Mouse (Mus musculus): ENCODE data around the gene Flnb. TPM values are rescaled to one million over a fixed set of nuclear protein-coding genes. Genes with fewer than 3 reads are reported as not detected.

The Flnb gene
- 1 to 10 TPM; 5.1 to 6.6 TPM for polyA plus RNA-seq (2017; shearing (Covaris generic))

DNA sequence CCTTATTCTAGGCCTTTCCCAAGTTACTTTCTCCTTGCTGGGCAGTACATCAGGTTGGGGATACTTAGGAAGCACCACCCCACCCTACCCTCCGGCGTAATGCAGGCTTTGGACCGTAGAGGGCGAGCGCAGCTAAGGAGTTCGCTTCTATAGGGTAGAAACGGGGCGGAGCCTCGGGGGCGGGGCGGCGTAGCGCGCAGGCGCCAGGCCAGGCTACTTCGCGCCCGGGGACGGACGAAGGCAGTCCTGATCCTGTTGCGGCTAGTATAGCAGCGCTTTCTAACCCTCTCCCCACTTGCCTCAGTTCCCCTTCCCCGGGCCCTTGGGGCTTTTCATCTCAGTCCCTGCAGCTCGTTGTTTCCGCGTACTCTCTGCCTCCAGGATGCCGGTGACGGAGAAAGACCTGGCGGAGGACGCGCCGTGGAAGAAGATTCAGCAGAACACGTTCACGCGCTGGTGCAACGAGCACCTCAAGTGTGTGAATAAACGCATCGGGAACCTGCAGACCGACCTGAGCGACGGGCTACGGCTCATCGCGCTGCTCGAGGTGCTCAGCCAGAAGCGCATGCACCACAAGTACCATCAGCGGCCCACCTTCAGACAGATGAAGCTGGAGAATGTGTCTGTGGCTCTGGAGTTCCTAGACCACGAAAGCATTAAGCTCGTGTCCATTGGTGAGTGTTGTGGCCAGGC lies at the start of gene Flnb:
Gene Flnb, plus strand, starts transcription at position 188 of the 693 bp plus-strand sequence.
- peak; percentile 96 for ATAC-seq

- peak; percentile 96 for ATAC-seq
Measured at GRCm38 (mm10) chr14:7773714-7774389, 43.9 kb upstream of the Flnb start.

GRCm38 (mm10) chr14:7786073-7786472 lies 31.7 kb upstream of the Flnb start:
- ATAC-seq = no peak

- no peak for ATAC-seq
Measured at GRCm38 (mm10) chr14:7789266-7790030, 28.3 kb upstream of the Flnb start.

DNA sequence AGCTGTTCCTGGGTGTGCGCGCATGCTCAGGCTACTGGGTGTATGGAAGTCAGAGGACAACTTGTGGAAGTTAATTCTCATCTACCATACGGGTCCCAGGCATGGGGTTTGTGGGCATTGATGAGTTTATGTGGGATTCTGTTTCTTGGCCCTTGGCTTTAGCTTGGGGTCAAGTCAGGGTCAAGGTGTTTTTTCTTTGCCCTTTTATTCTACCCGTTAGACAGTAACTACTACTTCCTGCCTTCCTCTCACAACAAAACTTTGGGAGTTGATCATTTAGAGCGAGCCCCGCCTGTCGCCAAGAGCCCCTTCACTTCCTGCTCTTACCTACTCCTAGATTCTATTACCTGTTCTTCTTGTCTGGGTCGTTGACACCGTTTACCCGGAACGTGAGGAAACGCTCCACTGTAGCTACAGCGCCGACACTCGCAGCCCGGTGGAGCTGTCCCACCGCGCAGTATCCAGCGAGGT lies 26.7 kb upstream of the Flnb start:
- ATAC-seq = no peak

- ATAC-seq = peak; percentile 67
Measured at GRCm38 (mm10) chr14:7791532-7792159, 26.1 kb upstream of the Flnb start, which contains the start of gene Gm26661. Gene Gm26661, plus strand, starts transcription at chr14:7791587.

DNA sequence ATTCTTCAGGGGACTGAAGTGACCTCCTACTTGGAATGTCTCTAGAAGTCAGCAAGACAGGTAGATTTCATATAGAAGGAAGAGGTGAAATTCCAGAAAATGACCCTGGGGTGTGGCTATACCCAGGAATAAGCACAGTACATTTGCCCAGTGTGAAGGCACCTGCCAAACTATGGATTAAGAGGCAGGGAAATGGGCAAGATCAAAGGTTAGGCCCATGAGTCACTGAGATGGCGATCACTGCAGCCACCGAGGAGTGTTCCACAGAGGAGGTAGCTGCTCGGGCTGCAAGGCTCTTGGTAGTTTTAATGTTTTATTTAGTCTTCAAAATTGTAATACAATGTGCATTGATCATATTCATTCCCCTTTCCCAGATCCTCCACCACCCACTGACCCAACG lies 21.8 kb upstream of the Flnb start:
- no peak for ATAC-seq

DNA sequence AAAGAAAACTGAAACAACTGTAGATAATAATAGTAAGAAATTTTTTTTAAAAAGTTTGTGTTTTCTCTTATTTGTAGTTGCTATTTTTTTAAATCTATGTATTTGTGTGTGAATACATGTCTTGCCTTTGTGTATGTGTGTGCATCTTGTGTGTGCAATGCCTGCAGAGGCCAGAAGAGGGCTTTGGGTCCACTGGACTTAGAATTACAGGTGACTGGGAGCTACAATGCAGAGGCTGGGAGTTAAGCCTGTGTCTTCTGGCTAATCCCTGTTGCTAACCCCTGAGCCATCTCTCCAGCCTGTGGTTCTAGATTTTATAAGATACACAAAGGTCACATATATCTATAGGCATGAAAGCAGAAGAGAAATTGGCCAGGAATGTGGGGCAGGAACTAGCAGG lies 17.1 kb upstream of the Flnb start:
- no peak for ATAC-seq

- ATAC-seq = no peak
Measured at GRCm38 (mm10) chr14:7801831-7802230, 15.9 kb upstream of the Flnb start.

DNA sequence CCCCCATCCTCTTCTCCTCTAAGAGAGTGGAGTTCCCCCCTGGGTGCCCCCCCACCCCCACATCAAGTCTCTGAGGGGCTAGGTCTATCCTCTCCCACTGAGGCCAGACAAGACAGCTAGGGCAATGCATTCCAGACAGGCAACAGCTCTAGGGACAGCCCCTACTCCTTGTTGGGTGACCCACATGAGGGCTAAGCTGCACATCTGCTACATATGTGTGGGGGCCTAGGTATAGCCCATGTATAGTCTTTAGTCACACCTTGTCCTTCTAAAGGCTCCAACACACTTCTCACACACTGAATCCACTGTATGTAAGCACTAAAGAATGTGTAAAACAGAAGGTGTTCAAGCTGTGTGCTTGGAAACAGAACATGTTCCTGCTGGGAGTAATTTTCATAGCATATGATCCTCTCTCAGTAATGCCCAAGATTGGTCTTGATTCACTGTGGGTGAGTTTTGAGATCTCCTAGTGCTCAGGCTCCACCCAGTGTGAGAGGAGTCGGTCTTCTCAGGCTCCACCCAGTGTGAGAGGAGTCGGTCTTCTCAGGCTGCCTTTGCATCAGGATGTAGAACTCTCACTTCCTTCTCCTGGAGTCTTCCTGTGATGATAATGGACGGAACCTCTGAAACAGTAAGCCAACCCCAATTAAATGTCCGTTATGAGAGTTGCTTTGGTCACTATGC lies 13.7 kb upstream of the Flnb start:
- no peak for ATAC-seq

- no peak for ATAC-seq
Measured at GRCm38 (mm10) chr14:7804558-7804905, 13.2 kb upstream of the Flnb start.

- ATAC-seq = no peak
Measured at GRCm38 (mm10) chr14:7807711-7808110, 10.0 kb upstream of the Flnb start.

GRCm38 (mm10) chr14:7808501-7808981 lies 9.2 kb upstream of the Flnb start:
- ATAC-seq = no peak

GRCm38 (mm10) chr14:7809043-7809955 lies 8.5 kb upstream of the Flnb start:
- ATAC-seq = no peak

- ATAC-seq = peak; percentile 6
Measured at GRCm38 (mm10) chr14:7818463-7819121, 835 bp downstream of the Flnb start.

DNA sequence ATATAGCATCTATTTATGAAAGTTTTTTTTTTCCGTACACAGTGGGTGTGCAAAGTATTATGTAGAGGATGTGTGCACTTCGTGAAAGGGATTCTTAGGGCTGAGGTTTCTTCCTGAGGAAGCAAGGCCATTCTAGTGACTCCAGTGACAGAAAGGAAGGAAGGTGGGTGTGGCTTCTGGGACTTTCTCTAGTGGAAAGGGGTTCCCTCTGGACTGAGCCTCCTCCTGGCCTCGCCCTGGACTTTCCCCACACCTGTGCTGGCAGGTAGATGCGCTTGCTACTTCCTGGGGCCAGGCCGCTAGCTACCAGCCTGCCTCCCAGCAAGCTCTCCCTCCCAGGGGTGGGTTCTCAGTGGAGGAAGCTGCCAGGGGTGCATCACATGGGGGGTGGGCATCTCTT lies 1.7 kb downstream of the Flnb start:
- no peak for ATAC-seq

DNA sequence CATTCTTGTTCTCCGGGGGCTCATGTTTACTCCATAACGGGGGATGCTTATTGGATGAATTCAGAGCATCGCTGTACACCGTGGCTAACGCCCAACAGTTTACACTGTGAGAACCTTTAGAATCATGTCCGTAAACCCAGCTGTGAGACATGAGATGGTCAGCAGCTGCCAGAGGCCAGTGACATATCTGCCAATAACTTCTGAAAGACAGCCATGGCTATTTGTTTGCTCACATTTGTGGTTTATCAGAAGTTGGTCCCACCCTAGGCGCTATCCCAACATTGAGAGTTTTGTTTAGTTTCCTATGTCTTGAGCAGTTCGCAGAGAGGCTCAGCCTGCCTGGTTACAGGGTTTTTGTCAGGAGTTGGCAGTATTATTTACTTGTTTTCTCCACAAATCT lies 3.6 kb downstream of the Flnb start:
- ATAC-seq = no peak

GRCm38 (mm10) chr14:7822693-7823092 lies 4.9 kb downstream of the Flnb start:
- ATAC-seq = no peak

DNA sequence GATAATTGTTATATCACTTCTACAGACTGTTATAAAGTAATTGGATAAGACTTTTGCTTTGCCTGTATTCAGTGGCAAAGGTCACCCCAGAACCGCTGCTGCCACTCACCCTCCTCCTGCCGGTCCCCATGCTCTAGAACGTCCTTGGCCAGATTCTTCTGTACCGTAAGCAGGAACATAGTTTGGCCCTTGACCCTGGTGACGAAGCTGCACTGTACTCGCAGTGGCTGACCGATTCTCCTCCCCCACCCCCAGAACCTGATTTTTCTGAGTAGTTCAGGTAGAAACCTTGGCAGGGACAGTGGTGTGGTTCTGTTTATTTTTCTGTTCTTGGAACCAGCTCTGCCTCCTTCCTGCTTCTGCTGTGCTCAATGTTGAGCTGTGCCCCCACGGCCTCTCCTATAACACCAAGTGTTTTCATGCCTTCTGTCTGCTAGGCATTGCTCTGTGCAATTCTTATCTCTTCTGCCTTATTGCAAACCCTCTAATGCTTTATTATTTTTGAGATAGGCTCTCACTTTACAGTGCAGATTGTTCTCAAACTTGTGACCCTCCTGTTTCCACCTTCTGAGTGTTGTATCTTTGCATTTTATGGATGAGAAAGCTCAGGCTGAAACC lies 7.0 kb downstream of the Flnb start:
- no peak for ATAC-seq

Data from activated CD4-positive, CD25-positive, alpha-beta regulatory T cell, adult 4 months (primary cell).